Mouse (Mus musculus): ENCODE results near the gene Arf1. TPM values are rescaled to one million over a fixed set of nuclear protein-coding genes. Genes with fewer than 3 reads are reported as not detected.

Arf1 gene
- total and polyA plus RNA-seq, 2 experiments from 2014 or later: 378 to 540 TPM

GRCm38 (mm10) chr11:59210020-59210419 is 18.1 kb downstream of the Arf1 start:
- no peak overlapping the region for H3K4me2 ChIP-seq (ENCODE audit: low read depth, low read length)
- ATAC-seq (ENCODE audit: insufficient read depth, low read depth) (no peak), DNase-seq (ENCODE audit: low spot score) (no peak)
- TF ChIP-seq CTCF (IDR thresholded peaks at IDR 0.05; ENCODE audit: low read depth) (no peak), EP300 (IDR thresholded peaks at IDR 0.05; ENCODE audit: low read depth) (no peak)
- H3K27ac ChIP-seq (ENCODE audit: low read depth): no peak overlapping the region
- no peaks in the 10 kb centered on the region for H3K27me3 ChIP-seq (ENCODE audit: control insufficient read depth, insufficient read depth, low read length)
- 73% methylated on average over 4 of the region's 4 CpGs for WGBS
- H3K9ac ChIP-seq (replicated peaks; ENCODE audit: low read depth, low read length): no peak overlapping the region
- H3K4me3 ChIP-seq (ENCODE audit: low read depth, low read length): no peak overlapping the region
- no peaks in the 10 kb centered on the region for H3K9me3 ChIP-seq (replicated peaks; ENCODE audit: control insufficient read depth, low read length)
- 0 out of 2 replicates have a peak, but pooled peaks cover 4% of the 10 kb centered on the region for H3K4me1 ChIP-seq (ENCODE audit: control insufficient read depth, insufficient read depth)
- H3K36me3 ChIP-seq (replicated peaks; ENCODE audit: control insufficient read depth, insufficient read depth, low read length): peaks cover 54% of the 10 kb centered on the region

GRCm38 (mm10) chr11:59209580-59209979 is 18.5 kb downstream of the Arf1 start:
- no peaks in the 10 kb centered on the region for H3K27me3 ChIP-seq (ENCODE audit: control insufficient read depth, insufficient read depth, low read length)
- peak overlapping the region; percentile 95; the same call in 1 of the 2 replicates for H3K27ac ChIP-seq (ENCODE audit: low read depth)
- WGBS: 65% methylated on average over 5 of the region's 5 CpGs
- no peaks in the 10 kb centered on the region for H3K9me3 ChIP-seq (replicated peaks; ENCODE audit: control insufficient read depth, low read length)
- no peak overlapping the region for H3K9ac ChIP-seq (replicated peaks; ENCODE audit: low read depth, low read length)
- TF ChIP-seq CTCF (IDR thresholded peaks at IDR 0.05; ENCODE audit: low read depth) (no peak), EP300 (IDR thresholded peaks at IDR 0.05; ENCODE audit: low read depth) (no peak)
- DNase-seq (ENCODE audit: low spot score) (no peak), ATAC-seq (ENCODE audit: insufficient read depth, low read depth) (no peak)
- no peak overlapping the region for H3K4me3 ChIP-seq (ENCODE audit: low read depth, low read length)
- H3K36me3 ChIP-seq (replicated peaks; ENCODE audit: control insufficient read depth, insufficient read depth, low read length): peaks cover 51% of the 10 kb centered on the region
- H3K4me2 ChIP-seq (ENCODE audit: low read depth, low read length): no peak overlapping the region
- 0 out of 2 replicates have a peak, but pooled peaks cover under 1% of the 10 kb centered on the region for H3K4me1 ChIP-seq (ENCODE audit: control insufficient read depth, insufficient read depth)

- WGBS: 7% methylated on average over 18 of the region's 18 CpGs
- TF ChIP-seq EP300 (IDR thresholded peaks at IDR 0.05; ENCODE audit: low read depth) (no peak), CTCF (IDR thresholded peaks at IDR 0.05; ENCODE audit: low read depth) (peak; percentile 69)
- peak overlapping the region; percentile 85 for H3K4me3 ChIP-seq (ENCODE audit: low read depth, low read length)
- H3K9me3 ChIP-seq (replicated peaks; ENCODE audit: control insufficient read depth, low read length): no peaks in the 10 kb centered on the region
- H3K27me3 ChIP-seq (ENCODE audit: control insufficient read depth, insufficient read depth, low read length): no peaks in the 10 kb centered on the region
- no peaks in the 10 kb centered on the region for H3K4me1 ChIP-seq (ENCODE audit: control insufficient read depth, insufficient read depth)
- H3K36me3 ChIP-seq (replicated peaks; ENCODE audit: control insufficient read depth, insufficient read depth, low read length): peaks cover 52% of the 10 kb centered on the region
- peak overlapping the region; percentile 90 for H3K4me2 ChIP-seq (ENCODE audit: low read depth, low read length)
- H3K27ac ChIP-seq (ENCODE audit: low read depth): peak overlapping the region; percentile 95
- peak; percentile 69 for ATAC-seq (ENCODE audit: insufficient read depth, low read depth)
- H3K9ac ChIP-seq (replicated peaks; ENCODE audit: low read depth, low read length): peak overlapping the region; percentile 75; the same call in 1 of the 2 replicates
- peak; percentile 77 for DNase-seq (ENCODE audit: low spot score)
These were observed 19.0 kb downstream of the Arf1 start for GRCm38 (mm10) chr11:59209003-59209441.

- peaks cover 55% of the 10 kb centered on the region for H3K36me3 ChIP-seq (replicated peaks; ENCODE audit: control insufficient read depth, insufficient read depth, low read length)
- no peak for TF ChIP-seq EP300 (IDR thresholded peaks at IDR 0.05; ENCODE audit: low read depth)
- no peak for TF ChIP-seq CTCF (IDR thresholded peaks at IDR 0.05; ENCODE audit: low read depth)
- 1% methylated on average over 67 of the region's 67 CpGs for WGBS
These were observed 19.8 kb downstream of the Arf1 start, which contains the start of gene 2310033P09Rik for GRCm38 (mm10) chr11:59208153-59208831. 2310033P09Rik (plus strand) TSS chr11:59208321.

GRCm38 (mm10) chr11:59202081-59202995 is 25.7 kb downstream of the Arf1 start, which contains the start of gene Mrpl55:
Mrpl55 (plus strand) TSS chr11:59202486.
- WGBS: under 1% methylated on average over 63 of the region's 63 CpGs
- Histone ChIP-seq H3K27me3 (ENCODE audit: control insufficient read depth, insufficient read depth, low read length) (no peaks in the 10 kb centered on the region), H3K4me1 (ENCODE audit: control insufficient read depth, insufficient read depth) (peaks cover 15% of the 10 kb centered on the region), H3K9ac (replicated peaks; ENCODE audit: low read depth, low read length) (peak within 1 kb of the TSS; percentile 78), H3K4me3 (ENCODE audit: low read depth, low read length) (peak within 1 kb of the TSS; percentile 87), H3K9me3 (replicated peaks; ENCODE audit: control insufficient read depth, low read length) (no peaks in the 10 kb centered on the region), H3K4me2 (ENCODE audit: low read depth, low read length) (peak within 1 kb of the TSS; percentile 77), H3K36me3 (replicated peaks; ENCODE audit: control insufficient read depth, insufficient read depth, low read length) (peaks cover 28% of the 10 kb centered on the region), H3K27ac (ENCODE audit: low read depth) (peak within 1 kb of the TSS; percentile 77)
- DNase-seq (ENCODE audit: low spot score): peak; percentile 92
- peak; percentile 96 for ATAC-seq (ENCODE audit: insufficient read depth, low read depth)
- TF ChIP-seq EP300 (IDR thresholded peaks at IDR 0.05; ENCODE audit: low read depth) (peak; percentile 84; the same call in 1 of the 2 replicates), CTCF (IDR thresholded peaks at IDR 0.05; ENCODE audit: low read depth) (no peak)

More at GRCm38 (mm10) chr11:59208153-59208831, 19.8 kb downstream of the Arf1 start, which contains the start of gene 2310033P09Rik:
- Histone ChIP-seq H3K27ac (ENCODE audit: low read depth) (peak within 1 kb of the TSS; percentile 95), H3K9ac (replicated peaks; ENCODE audit: low read depth, low read length) (peak within 1 kb of the TSS; percentile 75), H3K27me3 (ENCODE audit: control insufficient read depth, insufficient read depth, low read length) (no peaks in the 10 kb centered on the region), H3K4me2 (ENCODE audit: low read depth, low read length) (peak within 1 kb of the TSS; percentile 90), H3K9me3 (replicated peaks; ENCODE audit: control insufficient read depth, low read length) (no peaks in the 10 kb centered on the region), H3K4me3 (ENCODE audit: low read depth, low read length) (peak within 1 kb of the TSS; percentile 85), H3K4me1 (ENCODE audit: control insufficient read depth, insufficient read depth) (peaks cover under 1% of the 10 kb centered on the region; the same call in 1 of the 2 replicates)
- ATAC-seq (ENCODE audit: insufficient read depth, low read depth) (peak; percentile 89), DNase-seq (ENCODE audit: low spot score) (peak; percentile 92)
